Mouse (Mus musculus) adipocyte (in vitro differentiated cells): ENCODE data around the gene Tmem158.

Experiments
- DNase-seq: peaks from one replicate; pipeline ENCODE4 v3.0.0-alpha.2; 2016; ENCODE audit warnings: low spot score

The Tmem158 gene

GRCm38 (mm10) chr9:123245146-123245545, 15.4 kb downstream of the Tmem158 start:
- DNase-seq, result no peak

GRCm38 (mm10) chr9:123243988-123244387, 16.6 kb downstream of the Tmem158 start:
- no peak for DNase-seq

- DNase-seq, result no peak
Measured at GRCm38 (mm10) chr9:123241191-123241590, 19.4 kb downstream of the Tmem158 start.

GRCm38 (mm10) chr9:123240751-123241150, 19.8 kb downstream of the Tmem158 start:
- no peak for DNase-seq

- no peak for DNase-seq
Measured at GRCm38 (mm10) chr9:123240271-123240670, 20.3 kb downstream of the Tmem158 start.

GRCm38 (mm10) chr9:123239651-123240050, 20.9 kb downstream of the Tmem158 start:
- DNase-seq, result no peak

- DNase-seq, result peak; percentile 41
Measured at GRCm38 (mm10) chr9:123238256-123239045, 22.1 kb downstream of the Tmem158 start.

- peak; percentile 23 for DNase-seq
Measured at GRCm38 (mm10) chr9:123237739-123238138, 22.8 kb downstream of the Tmem158 start.

- DNase-seq, result no peak
Measured at GRCm38 (mm10) chr9:123235621-123236020, 24.9 kb downstream of the Tmem158 start.

GRCm38 (mm10) chr9:123229826-123230225, 30.7 kb downstream of the Tmem158 start:
- DNase-seq, result no peak

- DNase-seq, result no peak
Measured at GRCm38 (mm10) chr9:123228671-123229070, 31.9 kb downstream of the Tmem158 start.

GRCm38 (mm10) chr9:123227106-123227750, 33.3 kb downstream of the Tmem158 start:
- no peak for DNase-seq

- DNase-seq, result peak; percentile 50
Measured at GRCm38 (mm10) chr9:123224863-123225431, 35.6 kb downstream of the Tmem158 start.

- DNase-seq, result no peak
Measured at GRCm38 (mm10) chr9:123219826-123220225, 40.7 kb downstream of the Tmem158 start.

GRCm38 (mm10) chr9:123215621-123216440, 44.7 kb downstream of the Tmem158 start, which contains the start of gene Cdcp1:
Gene Cdcp1 (minus strand): TSS chr9:123216038.
- no peak for DNase-seq

GRCm38 (mm10) chr9:123213371-123213770, 47.2 kb downstream of the Tmem158 start:
- no peak for DNase-seq
